Mouse (Mus musculus) forebrain, embryonic 16.5 days (tissue): ENCODE results near the gene Hoxa5. TPM values are rescaled to one million over a fixed set of nuclear protein-coding genes. Genes with fewer than 3 reads are reported as not detected.

ENCODE experiments used
- ATAC-seq: fragments of 200-750 bp; cut with Nextera tagmentation; 2 replicates; pipeline ENCODE4 v1.8.0; 2017; ENCODE audit warnings: mild to moderate bottlenecking, moderate library complexity
- H3K27ac ChIP-seq: fragments of 300-500 bp; sonication (generic); 2 replicates; pipeline ENCODE4 v1.5.1; 2014; ENCODE audit warnings: low read length, control low read depth
- H3K27me3 ChIP-seq: fragments of 300-500 bp; sonication (generic); replicated peaks from 2 replicates; pipeline ENCODE4 v1.6.1; 2014; ENCODE audit warnings: low read length; ENCODE audit not compliant: control insufficient read depth, insufficient read depth
- H3K36me3 ChIP-seq: fragments of 300-500 bp; sonication (generic); 2 replicates; pipeline ENCODE4 v1.6.1; 2014; ENCODE audit not compliant: control insufficient read depth, insufficient read depth
- H3K4me1 ChIP-seq: fragments of 300-500 bp; sonication (generic); replicated peaks from 2 replicates; pipeline ENCODE4 v1.6.1; 2014; ENCODE audit warnings: low read length; ENCODE audit not compliant: control insufficient read depth, insufficient read depth
- H3K4me2 ChIP-seq: fragments of 300-500 bp; sonication (generic); 2 replicates; pipeline ENCODE4 v1.6.1; 2014; ENCODE audit warnings: mild to moderate bottlenecking, low read length, control low read depth
- H3K4me3 ChIP-seq: fragments of 300-500 bp; sonication (generic); replicated peaks from 2 replicates; pipeline ENCODE4 v1.5.1; 2014; ENCODE audit warnings: mild to moderate bottlenecking, low read length, control low read depth
- H3K9ac ChIP-seq: fragments of 300-500 bp; sonication (generic); replicated peaks from 2 replicates; pipeline ENCODE4 v1.6.1; 2014; ENCODE audit warnings: low read depth, low read length, control low read depth
- H3K9me3 ChIP-seq: fragments of 300-500 bp; sonication (generic); 2 replicates; pipeline ENCODE4 v1.6.1; 2016; ENCODE audit warnings: low read length; ENCODE audit not compliant: control insufficient read depth
- WGBS: fragments of 180-500 bp; shearing (Covaris S2); extraction: QIAGEN DNeasy Blood & Tissue Kit; methylation state at CpG from one replicate; pipeline ENCODE4 v1.1.7; 2014; 5-methylcytosine and 5-hydroxymethylcytosine counted together
- polyA plus RNA-seq: library from polyadenylated mRNA; unstranded; fragments of >200 nt; fragmentation: Nextera tagmentation; extraction: Ambion mirVana; gene quantifications from 2 replicates; pipeline ENCODE4 v1.2.1, GENCODE M21; 2015

Hoxa5 gene
- polyA plus RNA-seq, 1 experiment from 2014 or later = not detected

DNA sequence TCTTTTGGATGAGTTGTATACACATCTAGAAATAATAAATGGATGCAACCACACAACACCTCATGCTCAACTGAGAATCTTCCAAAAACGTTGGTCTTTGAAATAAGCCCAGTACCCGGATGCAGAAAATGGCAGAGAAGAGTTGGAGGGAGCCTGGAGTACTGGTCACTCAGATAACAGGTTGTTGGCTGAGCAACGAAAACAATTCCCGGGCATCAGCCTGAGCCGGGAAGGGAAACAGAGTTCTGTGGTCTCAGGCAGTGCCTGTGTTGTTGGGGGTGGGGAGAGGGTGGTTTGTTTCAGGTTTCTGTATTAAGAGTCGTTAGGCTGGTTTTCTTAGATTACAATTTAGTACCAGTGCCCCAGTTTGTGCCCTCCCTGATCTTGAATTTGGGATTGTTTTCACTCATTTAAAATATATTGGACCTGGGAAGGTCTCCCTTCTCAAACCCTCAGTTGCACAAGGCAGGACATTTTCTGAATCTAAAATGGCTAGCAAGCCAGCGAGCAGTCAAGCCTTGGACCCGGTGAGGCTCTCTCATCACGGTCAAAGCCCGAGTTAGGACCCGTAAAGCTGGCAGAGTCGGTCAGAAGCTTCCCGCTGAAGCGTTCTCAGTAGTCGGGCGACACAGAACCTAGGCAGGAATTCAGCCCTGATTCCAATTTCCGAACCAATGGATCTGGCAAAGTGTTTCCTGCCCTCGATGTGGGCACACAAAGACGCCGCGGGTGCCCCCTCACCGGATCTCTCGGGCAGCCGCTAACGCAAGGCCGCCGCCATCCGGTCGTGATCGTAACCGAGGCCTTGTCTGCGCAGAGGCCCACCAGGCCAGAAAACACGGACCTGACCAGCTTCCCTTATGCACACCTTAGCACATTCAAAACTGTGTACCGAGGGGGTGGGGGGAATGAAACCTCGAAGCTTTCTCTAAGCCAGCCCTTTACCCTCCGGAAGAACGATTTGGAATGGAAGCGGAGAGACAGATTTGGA, 24.4 kb upstream of the Hoxa5 start:
- Histone ChIP-seq H3K4me3 (no peak overlapping the region), H3K4me1 (no peaks in the 10 kb centered on the region), H3K36me3 (no peaks in the 10 kb centered on the region), H3K9ac (no peak overlapping the region), H3K4me2 (no peak overlapping the region), H3K9me3 (no peaks in the 10 kb centered on the region), H3K27ac (no peak overlapping the region), H3K27me3 (peaks cover 88% of the 10 kb centered on the region)
- WGBS = 1% methylated on average over 38 of the region's 38 CpGs
- ATAC-seq = no peak

DNA sequence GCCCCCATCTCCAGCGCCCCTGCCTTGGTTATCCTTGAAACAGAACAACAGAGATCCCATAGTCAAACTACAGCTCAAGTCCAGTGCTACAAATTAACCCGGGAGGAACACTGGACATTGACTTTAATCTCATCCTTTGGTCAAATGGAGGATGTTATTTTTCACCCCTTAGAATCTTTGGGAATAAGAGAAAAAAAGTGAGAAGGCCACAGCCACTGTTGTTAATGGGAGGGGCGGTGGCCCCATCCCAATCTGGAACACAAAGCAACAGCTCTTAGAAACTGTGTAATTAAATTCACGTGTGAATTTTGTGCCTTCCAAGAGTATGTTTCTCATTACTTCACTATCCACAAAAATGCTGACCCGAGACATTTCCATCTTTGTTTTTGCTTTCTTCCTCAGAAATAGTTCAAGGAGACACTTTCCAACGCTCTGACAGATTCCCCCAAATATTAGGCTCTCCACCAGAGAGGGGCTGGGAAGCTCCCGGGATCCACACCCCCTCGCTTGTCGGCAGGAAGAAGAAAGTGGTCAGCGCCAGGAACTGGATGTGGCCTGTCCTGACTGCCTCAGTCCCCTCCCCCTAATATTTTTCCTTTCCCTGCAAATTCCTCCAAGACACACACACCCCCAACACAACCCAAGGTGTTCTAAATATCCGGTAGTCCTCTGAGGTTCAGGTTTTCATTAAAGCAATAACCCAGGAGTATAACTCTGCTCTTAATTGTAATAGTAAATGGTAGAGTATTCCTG, 23.3 kb upstream of the Hoxa5 start:
- no peaks in the 10 kb centered on the region for H3K9me3 ChIP-seq
- WGBS = 2% methylated on average over 11 of the region's 11 CpGs
- no peaks in the 10 kb centered on the region for H3K4me1 ChIP-seq
- H3K9ac ChIP-seq = no peak overlapping the region
- H3K36me3 ChIP-seq = no peaks in the 10 kb centered on the region
- H3K27ac ChIP-seq = no peak overlapping the region
- H3K4me3 ChIP-seq = no peak overlapping the region
- ATAC-seq = no peak
- peaks cover 90% of the 10 kb centered on the region for H3K27me3 ChIP-seq
- H3K4me2 ChIP-seq = no peak overlapping the region

DNA sequence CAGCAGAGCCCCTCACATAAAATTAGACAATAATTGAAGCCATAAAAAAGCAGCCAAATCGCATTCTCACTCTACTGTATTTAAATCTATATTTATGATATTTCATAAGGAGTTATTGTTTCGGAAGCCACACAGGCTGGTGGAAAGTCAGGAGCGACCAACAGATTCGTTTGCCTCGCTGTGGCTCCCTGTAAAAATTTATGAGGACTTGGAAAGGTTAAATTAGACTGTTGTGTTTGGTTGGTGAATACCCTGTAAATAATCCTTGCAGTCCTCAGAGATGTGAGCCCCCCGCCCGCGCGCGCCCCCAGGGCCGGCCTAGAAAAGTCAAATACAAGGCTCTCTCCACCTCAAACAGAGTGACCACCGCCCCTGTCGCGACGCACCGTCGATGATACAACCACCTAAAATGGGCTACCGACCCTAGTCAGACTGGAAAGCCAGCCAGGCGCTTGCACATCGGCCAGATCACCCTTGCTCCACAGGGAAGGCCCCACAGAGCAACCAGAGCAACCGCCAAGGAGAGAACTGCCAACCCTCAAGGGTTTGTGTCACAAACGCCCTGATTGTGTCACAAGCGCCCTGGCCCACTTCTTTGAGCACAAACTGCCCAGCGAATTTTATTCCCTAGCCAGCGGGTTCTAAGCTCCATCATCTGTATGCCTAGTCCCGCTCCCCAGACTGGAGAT, 22.3 kb upstream of the Hoxa5 start:
- 4% methylated on average over 26 of the region's 26 CpGs for WGBS
- no peak overlapping the region for H3K4me2 ChIP-seq
- 0 out of 2 replicates have a peak, but pooled peaks cover 4% of the 10 kb centered on the region for H3K4me1 ChIP-seq
- H3K9ac ChIP-seq = no peak overlapping the region
- no peak overlapping the region for H3K27ac ChIP-seq
- no peak for ATAC-seq
- H3K36me3 ChIP-seq = no peaks in the 10 kb centered on the region
- H3K9me3 ChIP-seq = no peaks in the 10 kb centered on the region
- H3K4me3 ChIP-seq = no peak overlapping the region
- H3K27me3 ChIP-seq = peaks cover 90% of the 10 kb centered on the region

DNA sequence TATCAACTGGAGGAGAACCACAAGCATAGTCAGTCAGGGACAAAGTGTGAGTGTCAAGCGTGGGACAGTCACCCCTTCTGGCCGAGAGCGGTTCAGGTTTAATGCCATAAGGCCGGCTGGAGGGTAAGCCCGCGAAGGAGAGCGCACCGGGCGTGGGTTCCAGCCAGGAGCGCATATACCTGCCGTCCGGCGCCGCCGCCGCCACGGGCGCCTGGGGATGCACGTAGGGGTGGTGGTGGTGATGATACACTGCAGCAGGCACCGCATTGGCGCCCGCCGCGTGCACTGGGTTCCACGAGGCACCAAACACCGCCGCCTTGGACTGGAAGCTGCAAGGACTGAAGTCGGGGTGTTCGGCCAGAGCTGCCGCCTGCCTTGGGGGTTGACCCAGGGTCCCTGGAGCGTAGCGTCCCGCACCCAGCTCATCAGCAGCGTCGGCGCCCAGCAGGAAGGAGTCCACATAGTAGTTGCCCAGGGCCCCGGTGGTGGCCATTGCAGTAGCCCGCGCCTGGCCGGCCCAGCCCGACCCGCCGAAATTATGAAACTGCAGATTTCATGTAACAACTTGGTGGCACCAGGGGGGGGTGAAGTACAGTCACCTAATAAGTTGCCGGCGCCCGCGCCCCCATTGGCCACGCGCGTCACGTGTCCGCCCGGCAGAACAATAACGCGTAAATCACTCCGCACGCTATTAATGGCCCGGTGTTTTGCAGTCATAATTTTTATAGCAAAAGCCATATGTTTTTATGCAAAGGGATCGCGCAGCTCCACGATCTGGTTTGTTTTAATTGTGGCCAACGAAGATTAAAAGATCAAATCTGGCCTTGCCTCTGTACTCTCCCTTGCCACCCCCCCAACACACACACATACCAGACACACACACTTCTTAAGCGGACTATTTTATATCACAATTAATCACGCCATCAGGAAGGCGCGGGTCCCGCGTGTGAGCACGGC, 21.5 kb upstream of the Hoxa5 start:
- Histone ChIP-seq H3K4me1 (peaks cover 9% of the 10 kb centered on the region), H3K27ac (no peak overlapping the region), H3K36me3 (no peaks in the 10 kb centered on the region), H3K9me3 (no peaks in the 10 kb centered on the region), H3K9ac (no peak overlapping the region), H3K4me3 (no peak overlapping the region), H3K27me3 (peaks cover 93% of the 10 kb centered on the region), H3K4me2 (no peak overlapping the region)
- ATAC-seq = no peak
- WGBS = 2% methylated on average over 69 of the region's 69 CpGs

DNA sequence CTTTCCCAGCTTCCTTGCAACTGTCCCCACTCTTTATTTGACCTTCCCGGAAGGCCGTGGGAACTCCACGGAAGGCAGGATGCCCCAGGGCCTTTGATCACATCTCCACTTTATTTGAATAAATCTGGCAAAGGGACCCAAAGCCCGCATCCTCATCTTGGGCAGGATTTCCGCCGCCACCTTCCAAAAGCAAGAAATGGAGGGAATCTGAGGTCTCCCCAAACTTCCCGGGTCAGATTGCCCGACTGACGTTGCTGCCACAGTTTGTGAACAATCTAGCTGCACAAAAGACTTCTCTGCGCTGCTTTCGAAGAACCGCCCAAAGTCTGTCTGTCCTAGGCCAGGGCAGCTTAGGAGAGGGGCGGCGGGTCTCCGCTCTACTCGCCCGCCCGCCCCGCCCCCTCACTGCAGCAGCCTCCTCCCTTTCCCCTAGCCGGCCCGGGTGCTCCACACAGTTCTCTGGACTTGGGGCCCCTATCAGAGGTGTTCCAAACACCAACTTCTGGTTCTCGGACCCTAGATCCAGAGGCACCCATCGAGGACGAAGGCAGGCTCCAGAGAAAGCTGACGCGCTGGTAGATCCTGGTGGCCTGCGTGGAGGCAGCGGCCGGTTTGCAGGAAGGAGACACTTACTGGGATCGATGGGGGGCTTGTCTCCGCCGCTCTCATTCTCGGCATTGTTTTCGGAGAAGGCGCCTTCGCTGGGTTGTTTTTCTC, 20.7 kb upstream of the Hoxa5 start:
- Histone ChIP-seq H3K27me3 (peaks cover 94% of the 10 kb centered on the region), H3K9me3 (no peaks in the 10 kb centered on the region), H3K27ac (no peak overlapping the region), H3K36me3 (no peaks in the 10 kb centered on the region), H3K4me3 (no peak overlapping the region), H3K9ac (no peak overlapping the region), H3K4me1 (peaks cover 9% of the 10 kb centered on the region), H3K4me2 (no peak overlapping the region)
- 1% methylated on average over 36 of the region's 36 CpGs for WGBS
- ATAC-seq = no peak

DNA sequence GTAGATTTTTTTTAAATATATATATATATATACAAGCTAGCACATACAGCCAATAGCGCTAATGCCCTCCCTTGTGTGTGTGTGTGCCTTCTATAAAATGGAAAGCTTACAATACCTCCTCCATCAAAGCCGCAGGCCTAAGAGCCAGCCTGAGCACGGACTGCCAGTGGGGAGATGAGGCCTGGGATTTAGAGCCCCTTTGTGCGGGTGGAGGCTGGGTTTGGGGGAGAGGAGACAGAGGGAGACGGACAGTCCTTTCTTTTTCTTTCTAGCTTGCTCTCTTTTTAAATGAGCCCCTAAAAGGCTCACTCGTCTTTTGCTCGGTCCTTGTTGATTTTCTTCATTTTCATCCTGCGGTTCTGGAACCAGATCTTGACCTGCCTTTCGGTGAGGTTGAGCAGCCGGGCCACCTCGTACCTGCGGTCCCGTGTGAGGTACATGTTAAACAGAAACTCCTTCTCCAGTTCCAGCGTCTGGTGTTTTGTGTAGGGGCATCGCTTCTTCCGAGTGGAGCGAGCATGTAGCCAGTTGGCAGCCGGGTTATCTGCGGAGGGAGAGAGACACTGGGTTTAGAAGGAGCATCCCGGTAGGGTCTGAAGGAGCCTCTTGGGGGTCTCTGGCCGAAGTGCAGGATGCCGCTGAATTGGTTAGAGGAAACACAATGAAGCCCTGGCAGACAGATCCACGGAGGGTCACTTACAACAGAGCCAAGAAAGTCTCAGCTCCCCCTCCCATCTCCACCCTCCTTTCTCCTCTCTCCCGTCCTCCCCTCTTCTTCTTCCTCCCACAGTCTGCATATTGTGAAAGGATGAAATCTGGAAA, 19.8 kb upstream of the Hoxa5 start:
- Histone ChIP-seq H3K4me1 (peaks cover 9% of the 10 kb centered on the region), H3K9ac (no peak overlapping the region), H3K9me3 (no peaks in the 10 kb centered on the region), H3K27ac (no peak overlapping the region), H3K4me3 (no peak overlapping the region), H3K4me2 (no peak overlapping the region), H3K36me3 (no peaks in the 10 kb centered on the region), H3K27me3 (peaks cover 95% of the 10 kb centered on the region)
- WGBS = under 1% methylated on average over 24 of the region's 24 CpGs
- ATAC-seq = no peak

DNA sequence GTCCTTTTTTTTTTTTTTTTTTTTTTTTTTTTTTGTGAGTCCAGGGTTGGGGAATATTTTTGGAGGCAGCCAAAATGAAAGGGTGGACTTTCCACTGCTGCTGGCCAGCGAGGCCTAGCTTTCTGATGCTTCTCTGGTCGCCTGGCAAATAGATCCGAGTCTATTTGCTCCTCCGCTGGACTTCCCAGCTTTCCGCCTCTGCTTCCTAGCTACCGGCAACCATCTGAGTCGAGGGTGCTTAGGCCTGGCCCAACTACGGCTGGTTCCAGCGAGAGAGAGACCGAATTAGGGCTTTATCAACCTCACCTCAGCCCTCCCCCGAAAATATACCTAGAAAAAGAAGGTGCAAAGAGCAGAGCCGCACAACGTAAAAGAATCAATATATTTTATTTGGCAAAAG, 18.3 kb upstream of the Hoxa5 start:
- Histone ChIP-seq H3K4me1 (peaks cover 9% of the 10 kb centered on the region), H3K4me2 (no peak overlapping the region), H3K4me3 (no peak overlapping the region), H3K9me3 (no peaks in the 10 kb centered on the region), H3K36me3 (no peaks in the 10 kb centered on the region), H3K9ac (no peak overlapping the region), H3K27ac (no peak overlapping the region), H3K27me3 (peaks cover 95% of the 10 kb centered on the region)
- WGBS = 14% methylated on average over 13 of the region's 13 CpGs
- no peak for ATAC-seq
